17 mouse cellular contexts compared by ENCODE assay signal in the genomic region with DNA sequence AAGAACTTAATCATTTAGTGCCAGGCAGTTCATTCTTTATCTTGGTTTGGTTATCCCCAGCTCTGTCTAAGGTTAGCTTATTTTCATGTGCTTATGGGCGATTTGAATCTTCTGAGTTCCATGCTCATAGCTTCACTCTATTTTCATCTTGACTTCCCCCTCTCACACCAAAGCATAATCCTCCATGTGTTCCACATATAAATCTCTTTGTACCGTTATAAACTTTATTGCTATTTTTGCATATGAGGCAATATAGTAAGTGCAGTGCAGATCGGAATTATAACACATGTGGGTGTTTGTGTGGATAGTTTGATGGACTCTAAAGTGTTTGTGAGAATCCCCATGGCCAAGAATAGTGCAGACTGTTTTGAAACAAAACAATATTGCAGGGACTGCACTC.
"Had no signal": no experiment of that assay in that cellular context is flagged by ENCODE, and none has a peak within 500 bp of the region (broad histone marks: within the 10 kb centered on the region; RNA-seq: fewer than 3 reads in every experiment).

No protein-coding gene starts in this region.

- DNase-seq: left cerebral cortex, postnatal 4 days; liver; liver, embryonic 13.5 days; liver, postnatal 0 days; lung, adult 18-20 months; lung, adult 2 months; lung, embryonic 14.5 days; lung, postnatal 10 days; lung, postnatal 14 days; lung, postnatal 36 days; lung, postnatal 4 days; midbrain, embryonic 14.5 days had no signal

- ATAC-seq: liver, embryonic 12.5 days; liver, postnatal 0 days; lung, postnatal 0 days; midbrain, embryonic 13.5 days; midbrain, embryonic 15.5 days; midbrain, embryonic 16.5 days had no signal
